Mouse (Mus musculus) heart, embryonic 13.5 days (tissue): ENCODE results near the gene P4ha2. TPM values are rescaled to one million over a fixed set of nuclear protein-coding genes. Genes with fewer than 3 reads are reported as not detected.

Source experiments
- ATAC-seq: fragments of 200-750 bp; cut with Nextera tagmentation; 2 replicates; pipeline ENCODE4 v1.8.0; 2017; ENCODE audit warnings: moderate TSS enrichment; ENCODE audit not compliant: insufficient number of reproducible peaks, low FRiP score, low TSS enrichment; ENCODE audit errors: extremely low read depth
- H3K27ac ChIP-seq: fragments of 300-500 bp; sonication (generic); replicated peaks from 2 replicates; pipeline ENCODE4 v1.5.1; 2015; ENCODE audit warnings: moderate library complexity, mild to moderate bottlenecking, inconsistent platforms
- H3K27me3 ChIP-seq: fragments of 300-500 bp; sonication (generic); replicated peaks from 2 replicates; pipeline ENCODE4 v1.6.1; 2015; ENCODE audit warnings: mild to moderate bottlenecking, inconsistent platforms
- H3K36me3 ChIP-seq: fragments of 300-500 bp; sonication (generic); 2 replicates; pipeline ENCODE4 v1.6.1; 2015; ENCODE audit warnings: mild to moderate bottlenecking, inconsistent platforms
- H3K4me1 ChIP-seq: fragments of 300-500 bp; sonication (generic); 2 replicates; pipeline ENCODE4 v1.6.1; 2015; ENCODE audit warnings: inconsistent platforms
- H3K4me2 ChIP-seq: fragments of 300-500 bp; sonication (generic); 2 replicates; pipeline ENCODE4 v1.6.1; 2015; ENCODE audit warnings: inconsistent platforms, mild to moderate bottlenecking, moderate library complexity
- H3K4me3 ChIP-seq: fragments of 300-500 bp; sonication (generic); 2 replicates; pipeline ENCODE4 v1.5.1; 2015; ENCODE audit warnings: moderate library complexity, mild to moderate bottlenecking, inconsistent platforms
- H3K9ac ChIP-seq: fragments of 300-500 bp; sonication (generic); 2 replicates; pipeline ENCODE4 v1.6.1; 2015; ENCODE audit warnings: inconsistent platforms, mild to moderate bottlenecking, moderate library complexity
- H3K9me3 ChIP-seq: fragments of 300-500 bp; sonication (generic); 2 replicates; pipeline ENCODE4 v1.6.1; 2016; ENCODE audit warnings: inconsistent platforms
- WGBS: fragments of 180-500 bp; shearing (Covaris S2); methylation state at CpG from one replicate; pipeline ENCODE4 v1.1.7; 2015; ENCODE audit warnings: mixed read lengths; 5-methylcytosine and 5-hydroxymethylcytosine counted together
- polyA plus RNA-seq: library from polyadenylated mRNA; unstranded; fragments of >200 nt; fragmentation: Nextera tagmentation; extraction: Ambion mirVana; gene quantifications from 2 replicates; pipeline ENCODE4 v1.2.1, GENCODE M21; 2015

Gene P4ha2
- polyA plus RNA-seq: 44.7 and 51.5 TPM in 2 replicates

DNA sequence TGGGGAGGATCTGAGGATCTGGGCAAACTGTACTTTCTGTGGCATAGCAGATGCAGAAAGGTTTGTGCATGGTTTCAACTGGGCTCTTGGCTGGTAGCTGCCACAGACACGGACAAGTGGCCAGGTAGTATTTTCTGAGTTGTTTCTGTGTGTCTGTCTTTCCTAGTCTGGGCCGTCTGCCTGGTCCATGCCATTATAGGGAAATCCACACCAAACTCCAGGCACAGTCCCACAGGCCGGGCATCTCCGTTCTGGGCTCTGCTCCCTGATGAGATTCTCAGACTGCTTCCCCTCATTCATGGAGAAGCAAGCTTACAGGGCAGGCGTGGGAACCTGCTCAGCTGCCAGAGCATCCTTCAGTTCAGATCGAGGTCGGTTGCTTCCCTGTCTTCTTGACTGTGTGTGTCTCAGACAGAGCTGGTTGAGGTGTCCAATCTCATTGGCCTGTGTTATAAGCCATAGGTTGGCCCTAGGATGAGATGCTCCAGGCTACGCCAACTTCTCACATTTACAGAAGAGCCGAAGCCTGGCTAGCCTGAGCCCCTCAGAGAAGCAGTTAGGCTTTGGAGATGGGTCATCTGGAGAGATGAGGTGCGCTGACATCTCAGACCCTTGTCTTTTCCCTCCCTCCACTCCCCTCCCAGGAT, at the start of gene P4ha2:
Gene P4ha2 (plus strand): TSS at position 51 of the 647 bp plus-strand sequence.
- H3K27me3 ChIP-seq: peaks cover 14% of the 10 kb centered on the region; the same call in 1 of the 2 replicates
- H3K27ac ChIP-seq: peak within 1 kb of the TSS; percentile 38; the same call in 1 of the 2 replicates
- peak within 1 kb of the TSS; percentile 97 for H3K4me2 ChIP-seq
- no peaks in the 10 kb centered on the region for H3K9me3 ChIP-seq
- 49% methylated on average over 10 of the region's 10 CpGs for WGBS
- no peak for ATAC-seq
- peak within 1 kb of the TSS; percentile 90 for H3K9ac ChIP-seq
- H3K36me3 ChIP-seq: 0 out of 2 replicates have a peak, but pooled peaks cover 5% of the 10 kb centered on the region
- H3K4me1 ChIP-seq: peaks cover 35% of the 10 kb centered on the region
- H3K4me3 ChIP-seq: peak within 1 kb of the TSS; percentile 81

DNA sequence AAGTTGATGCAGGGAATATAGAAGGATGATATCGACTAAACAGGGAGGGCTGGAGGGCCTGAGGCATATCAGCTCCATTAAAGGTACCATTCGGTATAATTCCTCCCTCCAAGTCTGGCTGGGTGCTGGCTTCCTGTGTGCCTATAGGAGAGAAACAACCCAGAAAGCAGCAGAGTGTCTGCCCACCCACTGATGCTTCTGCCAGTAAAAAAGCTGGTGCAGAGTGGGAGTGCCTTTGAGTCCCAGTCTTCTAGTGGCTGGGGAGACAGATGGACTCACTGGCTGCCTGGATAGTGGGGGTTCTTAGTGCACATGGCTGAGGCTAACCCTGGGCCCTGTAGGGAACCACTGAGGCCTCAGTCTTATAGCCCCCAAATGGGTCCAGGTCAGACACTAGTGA, 49.7 kb upstream of the P4ha2 start:
- no peaks in the 10 kb centered on the region for H3K36me3 ChIP-seq
- H3K4me3 ChIP-seq: no peak overlapping the region
- peaks cover 16% of the 10 kb centered on the region for H3K27me3 ChIP-seq
- 63% methylated on average over 2 of the region's 2 CpGs for WGBS
- no peak overlapping the region for H3K9ac ChIP-seq
- ATAC-seq: no peak
- H3K4me2 ChIP-seq: no peak overlapping the region
- no peaks in the 10 kb centered on the region for H3K4me1 ChIP-seq
- no peak overlapping the region for H3K27ac ChIP-seq
- H3K9me3 ChIP-seq: no peaks in the 10 kb centered on the region

DNA sequence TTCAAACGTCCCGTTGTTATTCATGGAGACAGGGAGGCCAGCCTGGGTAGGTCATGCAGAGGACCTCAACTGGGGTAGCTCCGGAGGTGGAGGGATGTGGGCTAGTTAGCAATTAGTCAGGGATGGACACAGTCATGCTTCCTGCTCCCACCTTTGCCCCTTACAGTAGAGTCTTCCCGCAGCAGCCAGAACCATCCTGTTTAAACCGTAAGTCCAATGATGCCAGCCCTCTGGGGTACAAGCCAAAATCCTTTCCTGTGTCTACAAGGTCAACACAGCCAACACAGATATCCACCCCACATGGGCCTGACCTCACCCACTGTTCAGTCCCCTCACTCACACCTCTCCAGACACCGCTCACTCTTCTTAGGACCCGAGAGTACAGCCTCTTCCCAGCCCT, 48.7 kb upstream of the P4ha2 start:
- no peak for ATAC-seq
- Histone ChIP-seq H3K27ac (no peak overlapping the region), H3K9me3 (no peaks in the 10 kb centered on the region), H3K36me3 (no peaks in the 10 kb centered on the region), H3K4me1 (no peaks in the 10 kb centered on the region), H3K9ac (no peak overlapping the region), H3K27me3 (peaks cover 24% of the 10 kb centered on the region), H3K4me2 (no peak overlapping the region), H3K4me3 (no peak overlapping the region)
- WGBS: 82% methylated on average over 7 of the region's 7 CpGs

DNA sequence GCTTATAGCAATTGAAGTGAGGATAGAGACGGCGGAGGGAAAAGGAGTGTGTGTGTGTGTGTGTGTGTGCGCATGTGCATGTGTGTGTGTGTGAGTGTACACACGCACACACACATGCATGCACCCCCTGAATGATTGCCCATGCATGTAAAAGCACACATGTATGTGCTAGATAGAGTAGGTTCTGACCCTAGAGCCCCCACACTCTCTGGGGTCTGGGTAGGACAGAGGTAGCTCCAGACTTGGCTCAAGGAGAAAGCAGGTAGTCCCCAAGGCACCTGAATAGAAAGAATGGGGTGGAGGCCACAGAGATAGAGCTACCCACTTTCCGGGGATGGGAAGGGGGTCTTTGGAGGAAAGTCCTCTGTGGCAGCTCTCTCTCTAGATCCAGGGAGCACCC, 47.8 kb upstream of the P4ha2 start:
- H3K4me2 ChIP-seq: no peak overlapping the region
- 85% methylated on average over 5 of the region's 5 CpGs for WGBS
- no peak overlapping the region for H3K4me3 ChIP-seq
- H3K27ac ChIP-seq: no peak overlapping the region
- no peak for ATAC-seq
- H3K9me3 ChIP-seq: no peaks in the 10 kb centered on the region
- no peak overlapping the region for H3K9ac ChIP-seq
- no peaks in the 10 kb centered on the region for H3K4me1 ChIP-seq
- H3K36me3 ChIP-seq: no peaks in the 10 kb centered on the region
- H3K27me3 ChIP-seq: peaks cover 31% of the 10 kb centered on the region

DNA sequence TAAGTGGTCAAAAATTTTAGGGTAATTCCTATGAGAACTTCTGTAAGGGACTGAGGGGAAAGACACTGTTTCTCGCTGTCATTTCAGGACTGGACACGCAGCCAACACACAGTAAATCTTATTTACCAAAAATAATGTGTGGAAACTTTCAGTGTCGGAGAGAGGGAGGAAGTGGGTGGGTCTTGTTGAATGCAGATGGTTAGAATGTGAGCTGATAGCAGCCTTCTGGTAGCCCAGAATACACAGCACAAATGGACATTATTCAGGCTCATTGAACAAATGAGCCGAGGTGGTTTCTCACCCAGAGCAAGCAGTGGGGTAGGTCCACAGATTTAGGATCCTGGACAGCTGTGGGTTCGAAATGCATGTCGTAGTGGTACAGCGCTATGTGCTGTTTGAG, 46.8 kb upstream of the P4ha2 start:
- H3K4me2 ChIP-seq: no peak overlapping the region
- no peaks in the 10 kb centered on the region for H3K9me3 ChIP-seq
- H3K36me3 ChIP-seq: no peaks in the 10 kb centered on the region
- ATAC-seq: no peak
- H3K4me1 ChIP-seq: peaks cover 3% of the 10 kb centered on the region
- 71% methylated on average over 7 of the region's 7 CpGs for WGBS
- no peak overlapping the region for H3K9ac ChIP-seq
- peaks cover 37% of the 10 kb centered on the region for H3K27me3 ChIP-seq
- no peak overlapping the region for H3K4me3 ChIP-seq
- H3K27ac ChIP-seq: no peak overlapping the region

DNA sequence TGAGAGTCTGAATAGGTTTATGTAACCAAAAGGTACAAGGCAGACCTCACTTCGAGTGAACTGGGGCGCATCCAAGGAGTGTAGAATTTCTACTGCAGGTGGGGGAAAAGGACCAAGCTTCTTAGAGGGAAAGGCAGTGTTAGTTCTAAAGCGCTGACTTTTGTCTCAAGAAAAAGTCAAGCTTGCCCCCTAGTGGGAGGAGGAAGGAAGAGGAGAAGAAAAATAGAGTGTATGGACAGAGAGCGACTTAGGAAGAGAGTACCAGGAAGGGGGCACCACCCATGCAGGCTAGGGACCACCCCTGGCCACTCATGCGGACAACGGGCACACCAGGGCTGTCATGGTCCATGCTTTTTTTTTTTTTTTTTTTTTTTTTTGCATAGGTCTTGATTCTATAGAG, 45.6 kb upstream of the P4ha2 start:
- 31% methylated on average over 6 of the region's 6 CpGs for WGBS

DNA sequence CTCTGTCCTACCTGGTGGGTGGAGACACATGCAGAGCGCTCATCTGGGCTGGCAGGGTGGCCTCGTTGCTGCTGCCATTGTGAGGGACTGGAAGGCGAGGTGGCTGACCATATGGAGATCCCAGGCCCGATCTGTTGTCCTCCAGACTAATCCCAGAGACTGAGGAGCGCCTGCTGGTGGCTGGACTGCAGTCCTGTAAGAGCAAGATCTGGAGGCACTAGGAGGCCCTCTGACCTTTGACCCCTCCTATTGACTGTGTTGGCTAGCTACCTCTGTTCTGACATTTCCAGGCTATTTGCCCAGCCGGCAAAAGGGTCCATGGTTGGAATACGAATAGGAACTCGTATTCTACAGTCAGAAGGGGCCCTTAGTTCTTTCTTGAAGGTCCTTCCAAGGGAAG, 43.8 kb upstream of the P4ha2 start:
- no peak overlapping the region for H3K27ac ChIP-seq

More for the DNA sequence above, 45.6 kb upstream of the P4ha2 start:
- Histone ChIP-seq H3K27me3 (peaks cover 37% of the 10 kb centered on the region), H3K9ac (no peak overlapping the region), H3K27ac (no peak overlapping the region), H3K4me2 (no peak overlapping the region), H3K4me1 (peaks cover 14% of the 10 kb centered on the region), H3K4me3 (no peak overlapping the region), H3K9me3 (no peaks in the 10 kb centered on the region), H3K36me3 (no peaks in the 10 kb centered on the region)
- no peak for ATAC-seq

DNA sequence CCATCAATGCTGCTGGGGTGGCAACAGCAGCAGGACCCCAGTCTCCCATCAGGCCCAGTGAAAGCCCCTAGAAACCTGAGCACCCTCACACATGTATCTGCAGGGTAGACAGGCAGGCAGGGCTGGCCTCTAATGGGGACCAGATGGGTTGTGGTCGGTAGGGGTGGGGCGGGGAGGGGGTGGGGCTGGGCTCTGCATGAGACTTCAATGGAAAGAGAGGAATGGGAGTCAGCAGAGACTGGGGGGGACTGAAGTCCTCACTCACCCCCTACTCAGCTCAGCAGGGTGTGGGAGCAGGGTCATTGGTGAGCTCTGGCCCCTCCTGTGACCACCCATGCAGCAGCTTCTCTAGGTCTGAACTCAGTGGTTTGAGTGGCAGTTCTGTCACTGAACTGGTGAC, 42.5 kb upstream of the P4ha2 start:
- Histone ChIP-seq H3K4me3 (no peak overlapping the region), H3K9ac (no peak overlapping the region), H3K4me2 (no peak overlapping the region), H3K4me1 (peaks cover 40% of the 10 kb centered on the region), H3K9me3 (no peaks in the 10 kb centered on the region), H3K27me3 (peaks cover 40% of the 10 kb centered on the region), H3K27ac (no peak overlapping the region), H3K36me3 (no peaks in the 10 kb centered on the region)
- WGBS: 30% methylated on average over 2 of the region's 2 CpGs
- ATAC-seq: no peak

More for the DNA sequence above, 43.8 kb upstream of the P4ha2 start:
- Histone ChIP-seq H3K9ac (no peak overlapping the region), H3K4me3 (no peak overlapping the region), H3K4me1 (peaks cover 29% of the 10 kb centered on the region), H3K27me3 (peaks cover 37% of the 10 kb centered on the region), H3K4me2 (no peak overlapping the region), H3K36me3 (no peaks in the 10 kb centered on the region), H3K9me3 (no peaks in the 10 kb centered on the region)
- WGBS: 63% methylated on average over 8 of the region's 8 CpGs
- ATAC-seq: no peak

DNA sequence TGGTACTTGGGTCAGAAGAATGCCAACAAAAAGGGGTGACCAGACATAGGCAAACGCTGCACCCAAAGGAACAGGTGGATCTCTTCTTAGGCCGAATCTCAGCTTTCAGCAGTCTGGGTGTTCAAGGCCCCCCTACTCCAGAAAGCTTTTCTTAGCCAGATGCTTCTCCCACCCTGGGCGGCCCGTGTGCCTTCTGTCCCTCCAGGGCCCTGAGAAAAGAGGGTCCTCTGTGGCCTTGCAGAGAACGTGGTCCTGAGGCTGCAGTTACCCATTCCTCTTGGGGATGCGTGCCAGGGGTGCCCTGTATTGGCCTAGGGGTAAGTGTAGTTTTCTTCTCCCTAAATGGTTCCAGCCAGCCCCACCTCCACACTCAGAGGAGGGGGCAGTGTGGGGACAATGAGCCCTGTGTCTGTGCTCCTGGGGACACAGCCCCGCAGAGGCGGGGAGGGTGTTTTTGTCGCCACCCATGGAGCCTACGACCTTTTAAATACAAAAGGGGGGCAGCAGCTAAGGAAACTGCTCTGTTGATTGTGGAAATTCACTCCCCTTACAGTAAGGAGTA, 41.8 kb upstream of the P4ha2 start:
- WGBS: 54% methylated on average over 10 of the region's 10 CpGs
- H3K4me3 ChIP-seq: no peak overlapping the region
- no peak for ATAC-seq
- no peaks in the 10 kb centered on the region for H3K9me3 ChIP-seq
- H3K4me2 ChIP-seq: peak overlapping the region; percentile 3; the same call in 1 of the 2 replicates
- H3K4me1 ChIP-seq: peaks cover 47% of the 10 kb centered on the region
- no peaks in the 10 kb centered on the region for H3K36me3 ChIP-seq
- H3K9ac ChIP-seq: no peak overlapping the region
- peaks cover 37% of the 10 kb centered on the region for H3K27me3 ChIP-seq
- no peak overlapping the region; the same call in 1 of the 2 replicates for H3K27ac ChIP-seq

DNA sequence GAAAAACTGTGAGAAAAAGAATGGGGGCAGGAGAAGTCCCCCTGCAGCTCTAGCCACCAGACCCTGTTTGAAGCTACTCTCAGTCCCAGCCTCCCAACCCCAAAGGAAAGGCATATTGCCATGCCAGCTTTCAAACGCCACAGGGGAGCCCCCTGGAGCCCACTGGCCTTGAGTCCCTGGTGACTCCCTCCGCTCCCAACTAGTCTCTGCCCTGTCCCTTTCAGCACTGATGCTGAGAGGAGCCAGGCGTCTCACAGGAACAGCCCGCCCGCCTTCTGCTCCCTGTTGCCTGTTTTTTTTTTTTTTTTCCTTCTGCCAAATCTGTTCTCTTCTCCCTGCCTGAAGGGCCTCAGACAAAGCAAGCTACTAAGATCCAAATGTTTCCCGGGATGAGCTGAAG, 41.3 kb upstream of the P4ha2 start:
- 28% methylated on average over 6 of the region's 6 CpGs for WGBS
- no peak overlapping the region for H3K4me3 ChIP-seq
- no peaks in the 10 kb centered on the region for H3K36me3 ChIP-seq
- peak overlapping the region; percentile 3; the same call in 1 of the 2 replicates for H3K4me2 ChIP-seq
- no peaks in the 10 kb centered on the region for H3K9me3 ChIP-seq
- ATAC-seq: no peak
- H3K9ac ChIP-seq: no peak overlapping the region
- peak overlapping the region; percentile 1; the same call in 1 of the 2 replicates for H3K27ac ChIP-seq
- H3K27me3 ChIP-seq: peaks cover 36% of the 10 kb centered on the region
- peaks cover 47% of the 10 kb centered on the region for H3K4me1 ChIP-seq

DNA sequence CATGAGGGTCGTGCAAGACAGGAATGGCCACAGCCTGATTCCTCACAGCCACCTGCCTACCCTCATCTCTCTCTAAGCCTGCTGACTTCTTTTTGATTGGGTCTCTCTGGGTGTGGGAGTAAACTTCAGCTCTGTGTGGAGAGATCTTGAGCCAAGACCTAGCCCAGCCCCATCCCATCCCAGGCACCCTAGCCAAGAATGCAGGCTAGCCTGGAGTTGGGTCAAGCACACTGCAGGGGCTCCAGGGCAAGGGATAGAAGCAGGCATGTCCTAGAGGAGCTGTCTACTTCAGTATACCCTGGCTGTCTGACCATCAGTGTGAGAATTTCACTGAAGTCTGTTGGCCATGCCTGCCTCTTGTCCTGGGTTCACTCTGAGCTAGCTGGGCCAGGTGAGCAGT, 40.4 kb upstream of the P4ha2 start:
- H3K36me3 ChIP-seq: no peaks in the 10 kb centered on the region
- peaks cover 43% of the 10 kb centered on the region for H3K27me3 ChIP-seq
- no peak overlapping the region for H3K9ac ChIP-seq
- H3K4me2 ChIP-seq: no peak overlapping the region
- H3K4me1 ChIP-seq: peaks cover 54% of the 10 kb centered on the region
- WGBS: 18% methylated on average over 1 of the region's 1 CpGs
- ATAC-seq: no peak
- H3K9me3 ChIP-seq: no peaks in the 10 kb centered on the region
- H3K27ac ChIP-seq: no peak overlapping the region
- H3K4me3 ChIP-seq: no peak overlapping the region

DNA sequence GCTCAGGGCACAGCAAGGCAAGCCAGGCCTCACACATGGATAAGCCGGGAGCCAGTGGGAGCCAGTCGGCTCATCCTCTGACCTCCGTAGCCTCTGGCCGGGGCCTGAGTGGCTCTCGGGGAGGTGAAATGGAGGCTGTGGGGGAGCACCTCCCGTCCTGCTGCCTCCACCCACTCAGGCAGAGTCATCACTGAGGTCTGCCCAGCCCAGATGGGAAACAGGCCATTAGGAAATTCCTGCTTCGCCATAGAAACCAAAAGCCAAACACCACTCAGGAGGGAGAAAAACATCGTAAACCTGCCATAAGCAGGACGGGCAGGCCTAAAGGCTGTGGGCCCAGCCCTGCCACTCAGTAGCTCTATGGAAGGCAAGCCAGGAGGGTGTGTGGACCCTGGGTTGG, 39.6 kb upstream of the P4ha2 start:
- H3K4me1 ChIP-seq: peaks cover 62% of the 10 kb centered on the region
- 49% methylated on average over 9 of the region's 9 CpGs for WGBS
- H3K27ac ChIP-seq: no peak overlapping the region
- no peak for ATAC-seq
- no peaks in the 10 kb centered on the region for H3K9me3 ChIP-seq
- H3K4me3 ChIP-seq: no peak overlapping the region
- peaks cover 44% of the 10 kb centered on the region for H3K27me3 ChIP-seq
- no peak overlapping the region for H3K4me2 ChIP-seq
- H3K36me3 ChIP-seq: no peaks in the 10 kb centered on the region
- H3K9ac ChIP-seq: no peak overlapping the region
